Mouse (Mus musculus): ENCODE results near the gene Gm49661. TPM values are rescaled to one million over a fixed set of nuclear protein-coding genes. Genes with fewer than 3 reads are reported as not detected.
A peak's percentile ranks its signal among the peaks of the same experiment; 100 is the strongest.

Gene Gm49661
- polyA plus RNA-seq, 1 experiment from 2014 or later = not detected

DNA sequence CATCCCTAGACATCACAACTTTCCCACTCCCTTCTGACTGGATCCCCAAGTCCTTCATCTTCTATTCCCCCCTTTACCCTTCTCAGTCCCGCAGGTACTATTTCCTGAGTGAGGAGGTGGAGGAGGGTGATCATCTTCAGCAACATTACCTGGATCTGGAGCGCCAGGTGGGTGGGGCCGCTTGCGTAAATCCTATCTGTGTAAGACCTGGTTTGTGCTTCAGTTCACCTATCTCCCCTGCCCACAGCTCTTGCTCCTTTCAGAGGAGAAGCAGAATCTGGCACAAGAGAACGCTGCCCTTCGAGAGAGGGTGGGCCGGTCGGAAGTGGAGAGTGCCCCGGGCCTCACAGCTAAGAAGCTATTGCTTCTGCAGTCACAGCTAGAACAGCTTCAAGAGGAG lies 25.1 kb upstream of the Gm49661 start:
- no peaks in the 10 kb centered on the region for H3K36me3 ChIP-seq
- H3K4me1 ChIP-seq (replicated peaks) = peaks cover 29% of the 10 kb centered on the region
- H3K27me3 ChIP-seq = peaks cover 13% of the 10 kb centered on the region; the same call in 1 of the 2 replicates
- H3K9ac ChIP-seq = no peak overlapping the region
- no peak for ATAC-seq (ENCODE audit: low read depth)
- H3K4me3 ChIP-seq (replicated peaks) = no peak overlapping the region
- no peaks in the 10 kb centered on the region for H3K9me3 ChIP-seq (replicated peaks)
- DNase-seq = no peak
- H3K4me2 ChIP-seq = no peak overlapping the region
- WGBS (ENCODE audit: insufficient replicate concordance) = 82% methylated on average over 9 of the region's 9 CpGs
- H3K27ac ChIP-seq = no peak overlapping the region

DNA sequence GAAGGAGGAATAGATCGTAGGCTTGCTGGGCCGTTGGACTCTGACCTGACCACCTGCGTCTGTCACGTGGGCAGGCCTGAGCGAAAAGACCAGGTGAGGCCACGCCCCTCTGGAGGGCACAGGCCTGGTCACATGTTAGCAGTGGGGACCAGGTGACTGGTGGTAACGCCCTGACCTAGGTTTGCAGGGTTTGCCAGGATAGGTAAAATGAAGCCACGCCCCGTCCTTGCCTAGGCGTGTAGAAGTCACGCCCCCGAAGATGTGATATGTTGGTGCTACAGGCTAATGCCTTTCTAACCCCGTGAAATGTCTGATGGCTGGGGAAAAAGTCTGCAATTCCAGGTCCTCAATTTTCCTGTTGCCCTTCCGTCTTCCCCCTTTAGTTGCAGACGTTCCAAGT lies 21.6 kb upstream of the Gm49661 start:
- under 1% methylated on average over 15 of the region's 15 CpGs for WGBS (ENCODE audit: insufficient replicate concordance)
- ATAC-seq (ENCODE audit: low read depth) (peak; percentile 52), DNase-seq (peak; percentile 54)
- Histone ChIP-seq H3K4me1 (replicated peaks) (peaks cover 52% of the 10 kb centered on the region), H3K36me3 (no peaks in the 10 kb centered on the region), H3K27ac (peak overlapping the region; percentile 81), H3K4me2 (peak overlapping the region; percentile 95), H3K9me3 (replicated peaks) (no peaks in the 10 kb centered on the region), H3K4me3 (replicated peaks) (peak overlapping the region; percentile 70), H3K9ac (peak overlapping the region; percentile 76), H3K27me3 (peaks cover 6% of the 10 kb centered on the region; the same call in 1 of the 2 replicates)

DNA sequence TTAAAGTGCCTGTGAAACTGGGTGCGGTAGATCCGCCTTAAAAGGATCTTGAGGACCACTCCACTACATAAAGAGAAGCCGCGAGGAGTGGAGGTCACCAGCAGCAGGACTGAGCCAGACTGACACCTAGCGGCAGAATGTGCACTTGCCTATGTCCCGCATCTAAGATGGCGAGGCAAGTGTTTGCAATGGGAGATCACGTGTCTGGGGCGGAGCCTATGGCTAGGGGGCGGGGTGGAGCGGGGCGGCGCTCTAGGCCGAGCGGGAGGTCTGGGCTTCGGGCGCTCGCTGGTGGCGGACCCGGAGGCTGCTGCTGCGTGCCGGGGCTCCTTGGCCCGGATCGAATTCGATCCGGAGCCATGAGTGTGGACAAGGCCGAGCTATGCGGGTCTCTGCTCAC lies 21.1 kb upstream of the Gm49661 start, which contains the start of gene Hook2:
Gene Hook2 (plus strand): TSS at position 255 of the 400 bp plus-strand sequence.
- DNase-seq (peak; percentile 96), ATAC-seq (ENCODE audit: low read depth) (peak; percentile 84)
- WGBS (ENCODE audit: insufficient replicate concordance) = 1% methylated on average over 28 of the region's 28 CpGs
- Histone ChIP-seq H3K4me2 (peak within 1 kb of the TSS; percentile 95), H3K27me3 (peaks cover 3% of the 10 kb centered on the region; the same call in 1 of the 2 replicates), H3K36me3 (no peaks in the 10 kb centered on the region), H3K4me3 (replicated peaks) (peak within 1 kb of the TSS; percentile 70), H3K27ac (peak within 1 kb of the TSS; percentile 90), H3K9ac (peak within 1 kb of the TSS; percentile 84), H3K9me3 (replicated peaks) (no peaks in the 10 kb centered on the region), H3K4me1 (replicated peaks) (peaks cover 54% of the 10 kb centered on the region)

DNA sequence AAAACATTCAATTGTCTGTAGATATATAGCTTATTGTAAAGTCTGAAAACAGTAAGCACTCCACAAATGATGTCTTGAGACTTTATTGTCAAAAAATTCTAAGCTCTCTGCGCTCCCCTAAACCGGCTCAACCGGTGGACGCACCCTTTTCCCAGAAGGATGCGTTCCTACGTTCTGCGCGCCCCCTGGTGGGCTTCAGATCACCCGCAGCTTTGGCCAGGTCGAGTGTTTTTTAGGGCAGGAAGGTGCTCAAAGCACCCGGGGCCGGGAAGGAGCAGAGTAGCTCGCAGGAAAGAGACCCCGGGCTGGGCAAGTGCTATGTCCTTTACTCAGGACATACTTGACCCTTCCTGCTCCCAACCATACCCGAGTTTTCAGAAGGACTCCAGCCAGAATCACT lies 20.6 kb upstream of the Gm49661 start:
- H3K36me3 ChIP-seq = no peaks in the 10 kb centered on the region
- H3K4me1 ChIP-seq (replicated peaks) = peaks cover 59% of the 10 kb centered on the region
- WGBS (ENCODE audit: insufficient replicate concordance) = under 1% methylated on average over 15 of the region's 15 CpGs
- H3K27ac ChIP-seq = peak overlapping the region; percentile 90
- H3K9me3 ChIP-seq (replicated peaks) = no peaks in the 10 kb centered on the region
- H3K9ac ChIP-seq = peak overlapping the region; percentile 84
- DNase-seq (peak; percentile 91), ATAC-seq (ENCODE audit: low read depth) (peak; percentile 61)
- no peaks in the 10 kb centered on the region for H3K27me3 ChIP-seq
- H3K4me2 ChIP-seq = peak overlapping the region; percentile 95
- peak overlapping the region; percentile 70 for H3K4me3 ChIP-seq (replicated peaks)

DNA sequence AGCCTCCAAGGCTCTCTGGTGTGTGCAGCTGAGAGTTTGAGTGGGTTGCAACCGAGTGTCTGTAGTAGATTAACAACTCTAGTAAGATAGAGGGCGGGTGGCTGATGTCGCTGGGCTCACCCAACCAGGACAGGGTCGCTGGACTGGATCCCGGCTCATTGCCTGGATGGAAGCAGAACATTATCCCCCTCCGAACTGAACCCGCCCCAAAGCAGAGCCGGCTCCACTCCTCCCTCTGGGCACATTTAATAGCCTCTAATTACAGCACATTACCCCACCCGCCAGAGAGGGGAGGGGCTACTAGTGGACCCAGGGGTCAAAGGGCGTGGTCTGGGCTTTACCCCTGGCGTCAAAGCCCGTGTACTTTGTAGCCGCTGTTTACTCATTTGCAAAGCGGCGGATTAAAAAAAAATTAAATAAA lies 20.1 kb upstream of the Gm49661 start:
- WGBS (ENCODE audit: insufficient replicate concordance) = 7% methylated on average over 15 of the region's 15 CpGs
- peak; percentile 57 for DNase-seq
- Histone ChIP-seq H3K9ac (peak overlapping the region; percentile 84), H3K27ac (peak overlapping the region; percentile 90), H3K4me1 (replicated peaks) (peaks cover 64% of the 10 kb centered on the region), H3K36me3 (no peaks in the 10 kb centered on the region), H3K9me3 (replicated peaks) (no peaks in the 10 kb centered on the region), H3K4me2 (peak overlapping the region; percentile 95), H3K27me3 (no peaks in the 10 kb centered on the region), H3K4me3 (replicated peaks) (peak overlapping the region; percentile 70)
- 0 out of 2 replicates have a peak, but pooled peaks have one; percentile 10 for ATAC-seq (ENCODE audit: low read depth)

DNA sequence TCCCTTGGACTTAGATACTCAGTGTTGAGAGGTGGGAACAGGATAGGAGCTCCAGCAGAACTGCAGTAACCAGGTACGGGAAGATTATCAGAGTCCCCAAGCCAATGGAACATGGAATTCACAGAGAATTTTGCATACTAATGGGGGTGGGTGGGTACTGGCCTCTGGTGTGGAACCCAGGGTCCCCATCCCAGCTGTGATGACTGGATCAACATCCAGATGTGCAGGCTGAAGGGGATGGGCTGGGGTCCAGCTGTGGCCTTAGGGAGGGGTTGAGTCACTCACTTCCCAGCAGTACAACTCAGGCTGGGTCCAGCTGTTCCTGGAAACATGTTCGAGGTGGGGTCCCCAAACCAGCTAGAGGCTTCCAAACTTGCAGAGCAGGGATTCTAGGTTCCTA lies 18.7 kb upstream of the Gm49661 start:
- no peaks in the 10 kb centered on the region for H3K36me3 ChIP-seq
- 65% methylated on average over 2 of the region's 2 CpGs for WGBS (ENCODE audit: insufficient replicate concordance)
- H3K27ac ChIP-seq = 0 out of 2 replicates have a peak overlapping the region, but pooled peaks have one; percentile 14
- no peaks in the 10 kb centered on the region for H3K27me3 ChIP-seq
- peaks cover 78% of the 10 kb centered on the region for H3K4me1 ChIP-seq (replicated peaks)
- H3K9me3 ChIP-seq (replicated peaks) = no peaks in the 10 kb centered on the region
- no peak overlapping the region for H3K4me2 ChIP-seq
- no peak overlapping the region for H3K4me3 ChIP-seq (replicated peaks)
- ATAC-seq (ENCODE audit: low read depth) (no peak), DNase-seq (no peak)
- H3K9ac ChIP-seq = no peak overlapping the region

DNA sequence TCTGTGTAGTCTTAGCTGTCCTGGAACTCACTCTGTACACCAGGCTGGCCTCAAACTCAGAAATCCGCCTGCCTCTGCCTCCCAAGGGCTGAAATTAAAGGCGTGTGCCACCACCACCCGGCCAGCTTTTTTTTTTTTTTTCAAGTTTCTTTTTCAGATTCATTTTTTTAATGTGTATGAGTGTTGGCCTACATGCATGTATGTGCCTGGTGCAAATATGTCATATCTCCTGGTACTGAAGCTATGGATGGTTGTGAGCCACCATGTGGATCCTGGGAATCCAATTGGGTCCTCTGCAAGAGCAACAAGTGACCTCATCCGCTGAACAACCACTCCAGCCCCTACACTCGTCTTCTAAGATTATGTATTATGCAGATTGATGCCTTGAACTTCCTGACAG lies 18.2 kb upstream of the Gm49661 start:
- H3K4me1 ChIP-seq (replicated peaks) = peaks cover 83% of the 10 kb centered on the region
- DNase-seq = no peak
- WGBS (ENCODE audit: insufficient replicate concordance) = 77% methylated on average over 5 of the region's 5 CpGs

DNA sequence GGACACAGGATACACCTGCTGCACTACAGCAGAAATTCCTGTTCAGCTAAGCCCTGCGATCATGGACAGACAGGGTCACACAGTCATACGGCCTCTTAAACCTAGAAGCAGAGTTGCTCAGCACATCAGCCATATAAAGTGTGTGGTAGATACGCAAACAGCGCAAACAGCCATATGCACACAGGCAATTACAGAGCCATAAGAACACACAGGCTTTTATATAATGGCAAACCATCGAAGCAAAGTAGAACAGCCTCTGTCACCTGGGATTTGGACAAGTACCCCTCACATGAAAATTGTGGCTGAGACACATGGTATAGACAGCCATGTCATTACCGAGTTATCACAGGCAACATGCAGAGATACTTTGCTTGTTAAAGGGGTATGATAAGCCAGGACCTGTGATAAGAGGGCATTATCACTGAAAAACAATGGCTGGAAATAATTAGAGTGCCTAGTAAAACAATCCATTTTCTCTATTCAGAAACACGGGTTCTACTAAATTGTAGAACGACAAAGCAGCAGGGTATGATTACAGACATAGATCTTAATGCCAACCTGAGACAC lies 17.2 kb upstream of the Gm49661 start:
- 24% methylated on average over 8 of the region's 8 CpGs for WGBS (ENCODE audit: insufficient replicate concordance)
- H3K4me1 ChIP-seq (replicated peaks) = peaks cover 92% of the 10 kb centered on the region

More for the DNA sequence above, 18.2 kb upstream of the Gm49661 start:
- Histone ChIP-seq H3K4me2 (no peak overlapping the region), H3K27me3 (no peaks in the 10 kb centered on the region), H3K9ac (no peak overlapping the region), H3K9me3 (replicated peaks) (no peaks in the 10 kb centered on the region), H3K36me3 (no peaks in the 10 kb centered on the region), H3K4me3 (replicated peaks) (no peak overlapping the region), H3K27ac (no peak overlapping the region)
- ATAC-seq (ENCODE audit: low read depth) = no peak

DNA sequence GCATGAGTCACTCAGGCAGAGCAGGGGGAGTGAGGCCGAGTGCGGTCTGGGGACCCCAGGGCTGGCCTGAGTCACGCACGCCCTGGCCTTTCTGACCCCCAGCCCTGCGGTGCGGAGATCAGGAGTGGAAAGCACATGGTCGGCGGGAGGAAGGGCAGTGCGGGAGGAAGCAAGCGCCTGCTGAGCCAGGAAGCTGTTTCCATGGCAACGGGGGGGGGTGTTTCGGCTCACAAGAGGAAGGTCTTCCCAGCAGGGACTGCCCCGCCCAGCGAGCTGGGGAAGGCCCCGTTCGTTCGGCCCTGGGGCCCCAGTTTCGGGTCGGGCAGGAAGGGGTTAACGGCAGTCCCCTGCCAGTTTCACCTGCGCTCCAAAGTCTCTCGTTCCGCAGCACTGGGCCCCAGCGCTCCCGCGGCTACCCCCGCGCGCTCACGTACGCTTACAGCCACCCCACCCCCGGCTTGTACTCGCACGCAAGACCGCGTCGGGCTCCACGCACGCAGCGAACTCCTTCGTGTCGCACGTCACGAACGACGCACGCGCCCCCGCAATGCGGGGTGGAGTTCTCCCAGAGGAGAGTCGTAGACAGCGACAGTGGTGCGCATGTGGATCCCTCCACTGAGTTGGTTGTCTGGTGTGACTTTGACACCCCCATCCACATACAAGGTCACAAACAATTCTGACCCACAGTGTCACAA lies 16.6 kb upstream of the Gm49661 start:
- no peaks in the 10 kb centered on the region for H3K9me3 ChIP-seq (replicated peaks)
- WGBS (ENCODE audit: insufficient replicate concordance) = under 1% methylated on average over 53 of the region's 53 CpGs
- peaks cover 93% of the 10 kb centered on the region for H3K4me1 ChIP-seq (replicated peaks)
- no peaks in the 10 kb centered on the region for H3K36me3 ChIP-seq
- no peaks in the 10 kb centered on the region for H3K27me3 ChIP-seq
- DNase-seq = peak; percentile 80
- peak overlapping the region; percentile 82 for H3K27ac ChIP-seq
- peak; percentile 8 for ATAC-seq (ENCODE audit: low read depth)
- H3K9ac ChIP-seq = peak overlapping the region; percentile 80
- peak overlapping the region; percentile 67 for H3K4me3 ChIP-seq (replicated peaks)
- peak overlapping the region; percentile 100 for H3K4me2 ChIP-seq

More for the DNA sequence above, 17.2 kb upstream of the Gm49661 start:
- H3K36me3 ChIP-seq = no peaks in the 10 kb centered on the region
- ATAC-seq (ENCODE audit: low read depth) = no peak
- no peak for DNase-seq
- peak overlapping the region; percentile 67 for H3K4me3 ChIP-seq (replicated peaks)
- no peaks in the 10 kb centered on the region for H3K9me3 ChIP-seq (replicated peaks)
- peak overlapping the region; percentile 80 for H3K9ac ChIP-seq
- H3K27me3 ChIP-seq = no peaks in the 10 kb centered on the region
- peak overlapping the region; percentile 82 for H3K27ac ChIP-seq
- H3K4me2 ChIP-seq = peak overlapping the region; percentile 100

DNA sequence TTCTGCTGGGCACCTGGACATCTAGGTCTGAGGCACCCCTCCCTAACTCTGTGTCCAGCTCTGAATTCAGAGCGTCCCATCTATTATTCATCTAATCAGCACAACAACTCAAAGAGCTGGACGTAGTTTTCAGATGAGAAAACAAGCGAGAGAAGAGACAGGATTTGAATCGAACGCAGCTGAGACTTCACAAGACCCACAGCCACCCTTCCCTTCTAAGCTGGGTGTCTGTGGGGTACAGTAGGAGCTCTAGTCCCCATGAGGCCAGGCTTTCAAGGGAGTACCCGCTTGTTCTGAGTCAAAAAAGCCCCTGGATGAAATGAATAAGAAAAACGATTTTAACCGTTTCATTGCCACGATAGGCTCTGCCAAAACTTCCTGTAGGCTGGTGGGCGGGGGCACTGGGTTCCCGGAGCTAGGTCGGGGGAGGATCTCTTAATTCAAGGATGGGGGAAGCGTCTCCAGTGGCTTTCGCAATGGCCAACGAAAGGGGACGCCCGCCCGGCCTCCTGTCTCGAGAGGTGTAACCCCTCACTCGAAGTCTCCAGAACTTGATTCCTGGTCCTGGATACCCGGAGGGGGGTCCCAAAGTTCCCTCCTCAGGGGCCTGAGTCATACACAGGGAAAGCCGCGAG lies 15.9 kb upstream of the Gm49661 start:
- peaks cover 95% of the 10 kb centered on the region for H3K4me1 ChIP-seq (replicated peaks)

DNA sequence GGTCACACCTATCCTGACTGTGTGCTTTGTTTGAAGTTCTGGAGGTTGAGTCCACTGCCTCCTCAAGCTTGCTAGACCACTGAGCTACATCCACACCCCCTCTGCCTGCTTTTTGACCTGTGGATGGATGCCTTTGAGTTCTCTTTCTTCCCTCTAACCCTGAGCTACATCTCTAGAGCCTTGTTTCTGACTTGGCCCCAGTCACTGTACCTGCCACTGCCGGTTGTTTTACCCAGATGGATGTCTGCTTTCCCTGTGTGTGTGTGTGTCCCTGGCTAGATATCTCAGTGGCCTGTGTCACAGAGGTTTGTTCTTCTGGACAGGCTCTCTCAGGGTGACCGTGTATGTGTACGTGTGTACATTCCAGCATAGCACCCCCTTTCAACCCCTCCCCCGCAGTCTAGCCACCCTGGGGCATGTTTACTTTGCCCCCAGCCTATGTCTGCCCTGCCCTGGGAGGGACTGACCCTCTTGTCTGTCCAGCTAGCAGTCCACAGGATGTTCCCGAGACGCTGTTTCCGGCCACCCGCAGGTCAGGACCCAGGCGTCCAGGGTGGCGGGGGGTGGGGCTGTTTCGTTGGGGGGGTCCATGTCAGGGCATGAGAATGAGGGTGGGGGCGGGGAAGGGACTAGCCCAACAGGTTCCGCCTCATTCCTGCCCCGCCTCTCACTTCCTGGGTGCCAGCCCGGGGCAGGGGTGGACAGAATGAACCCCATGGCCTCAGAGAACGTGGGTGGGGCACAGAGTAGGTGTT lies 15.2 kb upstream of the Gm49661 start:
- no peak for DNase-seq
- WGBS (ENCODE audit: insufficient replicate concordance) = 19% methylated on average over 16 of the region's 16 CpGs
- Histone ChIP-seq H3K9me3 (replicated peaks) (no peaks in the 10 kb centered on the region), H3K4me2 (peak overlapping the region; percentile 100), H3K4me3 (replicated peaks) (peak overlapping the region; percentile 67), H3K4me1 (replicated peaks) (peaks cover 100% of the 10 kb centered on the region), H3K27ac (peak overlapping the region; percentile 82), H3K36me3 (no peaks in the 10 kb centered on the region), H3K27me3 (no peaks in the 10 kb centered on the region), H3K9ac (peak overlapping the region; percentile 80)
- peak; percentile 21 for ATAC-seq (ENCODE audit: low read depth)

More for the DNA sequence above, 15.9 kb upstream of the Gm49661 start:
- H3K27me3 ChIP-seq = no peaks in the 10 kb centered on the region
- H3K27ac ChIP-seq = peak overlapping the region; percentile 82
- peak overlapping the region; percentile 80 for H3K9ac ChIP-seq
- ATAC-seq (ENCODE audit: low read depth) = no peak
- H3K4me3 ChIP-seq (replicated peaks) = peak overlapping the region; percentile 67
- peak overlapping the region; percentile 100 for H3K4me2 ChIP-seq
- no peaks in the 10 kb centered on the region for H3K9me3 ChIP-seq (replicated peaks)
- DNase-seq = no peak
- WGBS (ENCODE audit: insufficient replicate concordance) = 2% methylated on average over 23 of the region's 23 CpGs
- H3K36me3 ChIP-seq = no peaks in the 10 kb centered on the region

Data from liver, embryonic 13.5 days (tissue).